Mouse (Mus musculus) inflammation-experienced regulatory T-cells, adult 16 weeks (primary cell): ENCODE results near the gene Adam11. TPM values are rescaled to one million over a fixed set of nuclear protein-coding genes. Genes with fewer than 3 reads are reported as not detected.

ENCODE experiments used
- polyA plus RNA-seq: library from polyadenylated mRNA; unstranded; fragments of 100-300 nt; shearing (Covaris generic); gene quantifications from one replicate; pipeline ENCODE4 v1.2.1, GENCODE M21; 2017

Gene Adam11
- polyA plus RNA-seq: not detected

GRCm38 (mm10) chr11:102761309-102762210, at the start of gene Adam11:
TSS of gene Adam11 (plus strand) at chr11:102761439.

GRCm38 (mm10) chr11:102819021-102819782, 58.0 kb downstream of the Adam11 start, which contains the start of gene Gjc1:
TSS of gene Gjc1 (minus strand) at chr11:102819700.

Other genes starting within 250 kb of the Adam11 start
- 77.4 TPM for gene Gpatch8, start 205.0 kb upstream of the Adam11 start, polyA plus RNA-seq
- gene Gm11627, start 182.0 kb upstream of the Adam11 start, polyA plus RNA-seq: not detected
- not detected for gene Fzd2, start 157.0 kb upstream of the Adam11 start, polyA plus RNA-seq
- gene Meioc, start 97.7 kb upstream of the Adam11 start, polyA plus RNA-seq: not detected
- 40.2 TPM for gene Ccdc43, start 63.7 kb upstream of the Adam11 start, polyA plus RNA-seq
- gene Gjc1, start 58.3 kb downstream of the Adam11 start, polyA plus RNA-seq: not detected
- not detected for gene Higd1b, start 74.4 kb downstream of the Adam11 start, polyA plus RNA-seq
- 182 TPM for gene Eftud2, start 119.5 kb downstream of the Adam11 start, polyA plus RNA-seq
- not detected for gene Ccdc103, start 119.8 kb downstream of the Adam11 start, polyA plus RNA-seq
- not detected for gene Fam187a, start 123.7 kb downstream of the Adam11 start, polyA plus RNA-seq
- gene Gfap, start 139.5 kb downstream of the Adam11 start, polyA plus RNA-seq: not detected
- gene Kif18b, start 163.7 kb downstream of the Adam11 start, polyA plus RNA-seq: 2.9 TPM
- not detected for gene C1ql1, start 185.2 kb downstream of the Adam11 start, polyA plus RNA-seq